Mouse (Mus musculus) hindbrain, embryonic 14.5 days (tissue): Measurements from ENCODE around the gene Gpr3. TPM values are rescaled to one million over a fixed set of nuclear protein-coding genes. Genes with fewer than 3 reads are reported as not detected.
A peak's percentile ranks its signal among the peaks of the same experiment; 100 is the strongest.

ENCODE experiments used
- ATAC-seq: fragments of 200-750 bp; cut with Nextera tagmentation; 2 replicates; pipeline ENCODE4 v1.8.0; 2017; ENCODE audit warnings: moderate number of reproducible peaks, mild to moderate bottlenecking, moderate TSS enrichment, moderate library complexity; ENCODE audit not compliant: low FRiP score
- DNase-seq: peaks from one replicate; pipeline ENCODE4 v3.0.0-alpha.2; 2015; ENCODE audit warnings: low spot score
- H3K27ac ChIP-seq: fragments of 300-500 bp; sonication (generic); 2 replicates; pipeline ENCODE4 v1.5.1; 2014; ENCODE audit warnings: mild to moderate bottlenecking, moderate library complexity
- H3K27me3 ChIP-seq: fragments of 300-500 bp; sonication (generic); 2 replicates; pipeline ENCODE4 v1.6.1; 2014; ENCODE audit warnings: mild to moderate bottlenecking, low read length, mixed read lengths; ENCODE audit not compliant: control insufficient read depth, insufficient read depth
- H3K36me3 ChIP-seq: fragments of 300-500 bp; sonication (generic); replicated peaks from 2 replicates; pipeline ENCODE4 v1.6.1; 2014; ENCODE audit not compliant: control insufficient read depth, insufficient read depth
- H3K4me1 ChIP-seq: fragments of 300-500 bp; sonication (generic); replicated peaks from 2 replicates; pipeline ENCODE4 v1.6.1; 2014; ENCODE audit warnings: antibody characterized with exemption, low read length, mixed read lengths; ENCODE audit not compliant: control insufficient read depth, insufficient read depth
- H3K4me2 ChIP-seq: fragments of 300-500 bp; sonication (generic); replicated peaks from 2 replicates; pipeline ENCODE4 v1.6.1; 2014; ENCODE audit warnings: mild to moderate bottlenecking, moderate library complexity
- H3K4me3 ChIP-seq: fragments of 300-500 bp; sonication (generic); replicated peaks from 2 replicates; pipeline ENCODE4 v1.5.1; 2014; ENCODE audit warnings: mild to moderate bottlenecking, low read length
- H3K9ac ChIP-seq: fragments of 300-500 bp; sonication (generic); 2 replicates; pipeline ENCODE4 v1.6.1; 2014
- H3K9me3 ChIP-seq: fragments of 300-500 bp; sonication (generic); 2 replicates; pipeline ENCODE4 v1.6.1; 2016; ENCODE audit warnings: low read length; ENCODE audit not compliant: control insufficient read depth
- WGBS: fragments of 180-500 bp; shearing (Covaris S2); extraction: QIAGEN DNeasy Blood & Tissue Kit; methylation state at CpG from one replicate; pipeline ENCODE4 v1.1.7; 2014; 5-methylcytosine and 5-hydroxymethylcytosine counted together
- polyA plus RNA-seq: library from polyadenylated mRNA; unstranded; fragments of >200 nt; fragmentation: Nextera tagmentation; extraction: Ambion mirVana; gene quantifications from 2 replicates; pipeline ENCODE4 v1.2.1, GENCODE M21; 2014

Gpr3 gene
- polyA plus RNA-seq, 1 experiment from 2014 or later, result 1.5 TPM

DNA sequence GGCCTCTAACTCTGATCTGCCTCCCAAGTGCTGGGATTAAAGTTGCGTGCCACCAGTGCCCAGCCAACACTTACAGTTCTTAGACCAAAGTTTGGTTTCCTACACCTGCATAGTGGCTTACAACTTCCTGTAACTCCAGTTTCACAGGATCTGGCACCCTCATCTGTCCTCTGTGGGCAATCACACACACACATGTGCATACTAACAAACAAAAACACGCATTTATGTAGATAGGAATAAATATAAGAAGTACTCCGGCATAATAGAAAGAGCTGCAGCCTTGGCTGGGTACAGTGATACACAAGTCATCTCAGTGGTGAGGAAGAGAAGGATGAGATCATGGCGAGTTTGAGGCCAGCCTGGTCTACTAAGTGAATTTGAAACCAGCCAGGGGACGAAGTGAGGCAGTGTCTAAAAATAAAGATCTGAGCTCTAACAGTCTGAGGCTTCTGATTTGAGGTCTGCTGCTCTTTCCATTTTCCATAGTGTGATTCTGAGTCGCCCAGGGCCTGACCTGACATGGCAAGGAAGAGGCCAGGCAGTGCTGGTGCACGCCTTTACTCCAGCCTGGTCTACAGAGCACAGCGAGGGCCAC, 29.8 kb downstream of the Gpr3 start:
- Histone ChIP-seq H3K9me3 (no peaks in the 10 kb centered on the region), H3K4me2 (no peak overlapping the region), H3K27ac (no peak overlapping the region), H3K36me3 (peaks cover 24% of the 10 kb centered on the region), H3K27me3 (no peaks in the 10 kb centered on the region), H3K4me3 (no peak overlapping the region), H3K9ac (no peak overlapping the region), H3K4me1 (peaks cover 11% of the 10 kb centered on the region; the same call in 1 of the 2 replicates)
- DNase-seq, result no peak
- no peak for ATAC-seq
- 94% methylated on average over 8 of the region's 8 CpGs for WGBS

DNA sequence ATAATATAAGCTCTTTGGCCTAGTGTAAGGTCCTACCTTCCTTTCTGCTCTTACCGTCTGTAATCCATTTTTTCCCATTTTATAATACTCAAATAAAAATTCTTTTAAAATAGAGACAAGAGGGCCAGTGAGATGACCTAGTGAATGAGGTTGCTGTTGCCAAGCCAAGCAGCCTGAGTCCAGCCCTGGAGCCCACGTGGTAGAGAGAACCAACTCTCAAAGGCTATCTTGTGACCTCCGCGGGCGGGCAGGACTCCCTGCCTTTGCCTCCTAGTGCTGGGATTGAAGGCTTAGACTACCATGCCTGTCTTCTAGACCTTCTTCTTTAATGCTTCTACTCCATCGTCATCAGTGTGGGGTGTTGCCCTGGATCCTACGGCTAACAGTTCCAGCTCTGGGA, 33.1 kb downstream of the Gpr3 start:
- WGBS, result 98% methylated on average over 7 of the region's 7 CpGs
- Histone ChIP-seq H3K27ac (no peak overlapping the region), H3K9ac (no peak overlapping the region), H3K4me2 (no peak overlapping the region), H3K36me3 (peaks cover 10% of the 10 kb centered on the region; the same call in 1 of the 2 replicates), H3K4me3 (no peak overlapping the region), H3K9me3 (no peaks in the 10 kb centered on the region), H3K27me3 (no peaks in the 10 kb centered on the region), H3K4me1 (peaks cover 22% of the 10 kb centered on the region)
- no peak for ATAC-seq
- no peak for DNase-seq

DNA sequence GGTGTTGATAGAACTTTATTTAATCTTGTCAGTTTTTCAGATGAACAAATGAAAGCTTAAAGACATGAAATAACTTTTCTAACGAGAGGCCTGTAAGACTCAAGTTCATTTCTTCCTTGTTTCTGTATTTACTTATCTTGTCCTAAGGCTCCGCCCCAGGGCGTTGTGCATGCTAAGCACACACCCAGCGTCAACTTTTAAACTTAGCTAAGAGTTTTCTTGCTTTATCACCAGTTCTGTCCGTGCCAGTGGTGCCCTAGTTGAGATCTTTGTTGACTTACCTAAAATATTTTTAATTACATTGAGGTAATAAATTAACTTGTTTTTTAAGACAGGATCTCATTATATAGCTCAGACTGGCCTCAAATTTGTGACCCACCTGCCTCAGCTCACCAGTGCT, 34.0 kb downstream of the Gpr3 start:
- no peak overlapping the region for H3K9ac ChIP-seq
- peaks cover 10% of the 10 kb centered on the region; the same call in 1 of the 2 replicates for H3K36me3 ChIP-seq
- H3K4me1 ChIP-seq, result peaks cover 22% of the 10 kb centered on the region
- H3K4me2 ChIP-seq, result no peak overlapping the region
- ATAC-seq (no peak), DNase-seq (no peak)
- no peaks in the 10 kb centered on the region for H3K9me3 ChIP-seq
- no peaks in the 10 kb centered on the region for H3K27me3 ChIP-seq
- no peak overlapping the region for H3K27ac ChIP-seq
- H3K4me3 ChIP-seq, result no peak overlapping the region
- 93% methylated on average over 5 of the region's 5 CpGs for WGBS

GRCm38 (mm10) chr4:133176761-133177403, 35.5 kb downstream of the Gpr3 start:
- WGBS, result 41% methylated on average over 18 of the region's 18 CpGs
- peak overlapping the region; percentile 35 for H3K9ac ChIP-seq
- ATAC-seq (no peak), DNase-seq (no peak)
- H3K27me3 ChIP-seq, result no peaks in the 10 kb centered on the region
- H3K4me1 ChIP-seq, result peaks cover 22% of the 10 kb centered on the region
- H3K36me3 ChIP-seq, result 0 out of 2 replicates have a peak, but pooled peaks cover 10% of the 10 kb centered on the region
- peak overlapping the region; percentile 72 for H3K27ac ChIP-seq
- H3K4me3 ChIP-seq, result no peak overlapping the region
- no peaks in the 10 kb centered on the region for H3K9me3 ChIP-seq
- peak overlapping the region; percentile 28 for H3K4me2 ChIP-seq

DNA sequence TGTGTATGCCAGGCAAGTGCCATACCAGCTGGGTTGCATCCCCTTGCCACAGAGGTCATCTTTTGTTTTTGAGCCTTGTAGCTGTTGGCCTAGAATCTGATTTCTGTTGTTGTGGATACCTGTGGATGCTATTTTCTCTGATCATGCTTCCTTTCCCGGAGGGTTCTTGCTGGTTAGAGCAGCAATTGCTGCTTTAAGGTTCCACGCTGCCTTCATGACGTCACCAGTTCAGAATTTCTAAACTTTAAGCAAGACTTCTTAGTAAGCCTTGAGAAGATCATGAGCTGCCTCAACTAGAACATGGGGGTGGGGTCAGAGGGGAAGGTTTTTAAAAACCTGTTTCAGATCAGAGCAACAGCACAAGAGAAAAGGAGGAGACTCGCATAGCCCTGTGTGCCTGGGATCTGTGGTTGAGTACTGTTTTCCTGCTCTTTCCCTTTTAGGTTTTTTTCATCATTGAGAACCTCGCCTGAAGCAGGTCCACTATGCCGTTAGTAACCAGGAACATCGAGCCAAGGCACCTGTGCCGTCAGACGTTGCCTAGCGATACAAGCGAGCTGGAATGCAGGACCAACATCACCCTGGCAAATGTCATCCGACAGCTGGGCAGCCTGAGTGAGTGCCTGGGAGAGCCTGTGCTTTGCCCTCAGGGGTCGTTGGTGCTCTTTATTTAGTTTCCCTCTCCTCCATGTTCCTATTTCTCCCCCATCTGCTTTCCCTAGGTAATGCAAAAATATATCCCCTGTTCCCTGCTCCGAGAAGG, 36.2 kb downstream of the Gpr3 start:
- Histone ChIP-seq H3K4me1 (peaks cover 22% of the 10 kb centered on the region), H3K4me3 (no peak overlapping the region), H3K9ac (peak overlapping the region; percentile 35), H3K4me2 (peak overlapping the region; percentile 28), H3K27ac (peak overlapping the region; percentile 72), H3K27me3 (no peaks in the 10 kb centered on the region), H3K9me3 (no peaks in the 10 kb centered on the region), H3K36me3 (0 out of 2 replicates have a peak, but pooled peaks cover 10% of the 10 kb centered on the region)
- WGBS, result 45% methylated on average over 14 of the region's 14 CpGs
- no peak for ATAC-seq
- DNase-seq, result no peak

GRCm38 (mm10) chr4:133175274-133175673, 37.1 kb downstream of the Gpr3 start:
- Histone ChIP-seq H3K27me3 (no peaks in the 10 kb centered on the region), H3K4me2 (no peak overlapping the region), H3K27ac (no peak overlapping the region), H3K4me1 (peaks cover 22% of the 10 kb centered on the region), H3K36me3 (0 out of 2 replicates have a peak, but pooled peaks cover 10% of the 10 kb centered on the region), H3K9ac (no peak overlapping the region), H3K9me3 (no peaks in the 10 kb centered on the region), H3K4me3 (no peak overlapping the region)
- 84% methylated on average over 7 of the region's 7 CpGs for WGBS
- no peak for DNase-seq
- ATAC-seq, result no peak

DNA sequence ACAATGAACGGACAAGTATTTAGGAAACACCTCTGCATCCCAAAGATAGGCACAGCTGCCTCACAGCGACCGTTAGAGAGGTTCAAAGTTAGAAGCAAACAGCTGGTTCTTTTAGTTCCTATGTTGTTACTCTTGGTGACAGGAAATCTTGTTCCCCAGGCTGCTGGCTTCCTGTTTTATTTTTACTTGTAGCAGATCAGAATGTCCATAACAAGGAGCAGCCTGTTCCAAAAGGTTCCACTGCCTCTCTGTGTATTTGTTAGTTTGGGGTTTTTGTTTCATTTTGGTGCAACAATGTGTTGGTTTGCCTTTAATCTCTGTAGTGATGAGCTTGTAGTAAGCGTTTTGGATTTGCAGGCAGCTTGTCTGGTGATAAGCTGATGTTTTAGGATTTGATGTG, 38.0 kb downstream of the Gpr3 start:
- H3K9ac ChIP-seq, result no peak overlapping the region
- ATAC-seq, result no peak
- 0 out of 2 replicates have a peak, but pooled peaks cover 6% of the 10 kb centered on the region for H3K36me3 ChIP-seq
- H3K27ac ChIP-seq, result no peak overlapping the region
- no peak overlapping the region for H3K4me3 ChIP-seq
- peaks cover 22% of the 10 kb centered on the region for H3K4me1 ChIP-seq
- no peak for DNase-seq
- WGBS, result 84% methylated on average over 4 of the region's 4 CpGs
- H3K9me3 ChIP-seq, result no peaks in the 10 kb centered on the region
- no peaks in the 10 kb centered on the region for H3K27me3 ChIP-seq
- no peak overlapping the region for H3K4me2 ChIP-seq

- DNase-seq, result no peak
- H3K4me1 ChIP-seq, result peaks cover 22% of the 10 kb centered on the region
- no peaks in the 10 kb centered on the region for H3K9me3 ChIP-seq
- 94% methylated on average over 4 of the region's 4 CpGs for WGBS
- ATAC-seq, result no peak
- no peaks in the 10 kb centered on the region for H3K36me3 ChIP-seq
- H3K27me3 ChIP-seq, result no peaks in the 10 kb centered on the region
- no peak overlapping the region for H3K27ac ChIP-seq
- no peak overlapping the region for H3K4me2 ChIP-seq
- H3K9ac ChIP-seq, result no peak overlapping the region
- no peak overlapping the region for H3K4me3 ChIP-seq
Observed at GRCm38 (mm10) chr4:133172451-133172850, 39.9 kb downstream of the Gpr3 start.

- 0 out of 2 replicates have a peak, but pooled peaks cover 3% of the 10 kb centered on the region for H3K4me1 ChIP-seq
- no peak overlapping the region for H3K4me3 ChIP-seq
- H3K9me3 ChIP-seq, result no peaks in the 10 kb centered on the region
- H3K9ac ChIP-seq, result no peak overlapping the region
- ATAC-seq (no peak), DNase-seq (no peak)
- H3K4me2 ChIP-seq, result no peak overlapping the region
- no peaks in the 10 kb centered on the region for H3K36me3 ChIP-seq
- no peaks in the 10 kb centered on the region for H3K27me3 ChIP-seq
- no peak overlapping the region for H3K27ac ChIP-seq
Observed at GRCm38 (mm10) chr4:133170616-133171015, 41.7 kb downstream of the Gpr3 start.
